In the genomic region with DNA sequence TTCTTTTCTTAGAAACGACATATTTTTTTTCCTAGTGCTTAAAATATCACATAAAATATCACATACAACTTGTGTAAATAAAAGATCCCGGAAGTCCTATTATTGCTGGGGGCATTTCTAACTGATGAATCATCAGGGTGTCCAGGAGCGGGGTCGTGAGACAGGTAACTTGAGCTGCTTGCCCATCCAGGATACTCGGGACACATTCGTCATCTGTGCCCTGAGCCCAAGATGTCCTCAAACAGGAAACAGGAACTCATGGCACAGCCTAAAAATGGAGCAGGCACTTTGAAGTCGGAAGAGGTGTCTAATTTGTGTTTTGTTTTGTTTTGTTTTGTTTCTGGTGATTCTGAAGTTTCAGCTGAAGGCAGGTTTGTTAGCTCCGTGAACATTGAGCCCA, we compare ENCODE assay signal across 16 mouse cellular contexts. TPM values are rescaled to one million over a fixed set of nuclear protein-coding genes. Genes with fewer than 3 reads are reported as not detected.
"Had no signal": no experiment of that assay in that cellular context is flagged by ENCODE, and none has a peak within 500 bp of the region (broad histone marks: within the 10 kb centered on the region; RNA-seq: fewer than 3 reads in every experiment).

No protein-coding gene starts in this region.

- ATAC-seq: intestine, postnatal 0 days; midbrain, embryonic 15.5 days had no signal

- H3K4me2 ChIP-seq: liver, embryonic 13.5 days; midbrain, embryonic 12.5 days; midbrain, embryonic 15.5 days; neural tube, embryonic 13.5 days; stomach, embryonic 15.5 days had no signal

- H3K4me1 ChIP-seq: liver, embryonic 13.5 days; midbrain, embryonic 12.5 days; midbrain, embryonic 15.5 days; neural tube, embryonic 13.5 days had no signal

- H3K27ac ChIP-seq: left cerebral cortex, adult 2 months; liver, embryonic 13.5 days; macrophage; midbrain, embryonic 12.5 days; midbrain, embryonic 15.5 days; neural tube, embryonic 13.5 days; stomach, embryonic 15.5 days had no signal

- H3K4me3 ChIP-seq: left cerebral cortex, adult 2 months; liver, embryonic 13.5 days; midbrain, embryonic 12.5 days; midbrain, embryonic 15.5 days; neural tube, embryonic 13.5 days; stomach, embryonic 15.5 days had no signal

- H3K9me3 ChIP-seq: liver, embryonic 13.5 days; midbrain, embryonic 12.5 days; midbrain, embryonic 15.5 days; neural tube, embryonic 13.5 days; stomach, embryonic 15.5 days had no signal

- DNase-seq: layer of hippocampus, postnatal 36 days; liver, embryonic 13.5 days; lung, adult 2 months; retina, postnatal 1 day; right cerebral cortex, postnatal 25 days; spleen, adult 18-20 months; thymus, postnatal 25 days had no signal

- H3K27me3 ChIP-seq: liver, embryonic 13.5 days; midbrain, embryonic 12.5 days; midbrain, embryonic 15.5 days; neural tube, embryonic 13.5 days; stomach, embryonic 15.5 days had no signal

- H3K9ac ChIP-seq: liver, embryonic 13.5 days; midbrain, embryonic 12.5 days; midbrain, embryonic 15.5 days; neural tube, embryonic 13.5 days; stomach, embryonic 15.5 days had no signal

- H3K36me3 ChIP-seq: liver, embryonic 13.5 days; midbrain, embryonic 12.5 days; midbrain, embryonic 15.5 days; neural tube, embryonic 13.5 days; stomach, embryonic 15.5 days had no signal

RNA-seq across cellular contexts. Expression of a gene that starts 43.0 kb away (rescaled TPM):
- total RNA-seq: megakaryocyte, adult 5-6 weeks; neutrophil, adult 5-6 weeks had no signal
- polyA plus RNA-seq: macrophage had no signal
